Mouse (Mus musculus): Measurements from ENCODE around the gene Il17re.

Il17re gene

DNA sequence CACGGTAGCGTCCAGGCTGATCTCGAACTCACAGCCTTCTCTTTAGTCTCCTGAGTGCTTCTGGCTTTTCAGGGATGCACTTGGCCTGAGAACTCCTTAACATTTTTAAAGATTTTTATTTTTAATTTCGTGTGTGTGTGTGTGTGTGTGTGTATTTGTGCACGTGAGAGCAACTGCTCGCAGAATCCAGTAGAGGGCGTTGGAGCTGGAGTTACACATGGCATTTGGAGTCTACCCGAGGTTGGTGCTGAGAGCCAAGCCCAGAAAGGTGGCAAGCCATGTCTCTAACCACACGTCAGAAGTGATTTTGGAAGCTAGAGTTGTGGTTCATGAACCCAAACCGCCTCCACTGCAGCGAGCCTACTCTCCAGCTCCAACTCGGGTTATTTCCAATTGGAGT is 15.2 kb upstream of the Il17re start:
- no peak for DNase-seq (ENCODE audit: low spot score)

- no peak for DNase-seq (ENCODE audit: low spot score)
Observed at GRCm38 (mm10) chr6:113444207-113444965, 13.9 kb upstream of the Il17re start.

DNA sequence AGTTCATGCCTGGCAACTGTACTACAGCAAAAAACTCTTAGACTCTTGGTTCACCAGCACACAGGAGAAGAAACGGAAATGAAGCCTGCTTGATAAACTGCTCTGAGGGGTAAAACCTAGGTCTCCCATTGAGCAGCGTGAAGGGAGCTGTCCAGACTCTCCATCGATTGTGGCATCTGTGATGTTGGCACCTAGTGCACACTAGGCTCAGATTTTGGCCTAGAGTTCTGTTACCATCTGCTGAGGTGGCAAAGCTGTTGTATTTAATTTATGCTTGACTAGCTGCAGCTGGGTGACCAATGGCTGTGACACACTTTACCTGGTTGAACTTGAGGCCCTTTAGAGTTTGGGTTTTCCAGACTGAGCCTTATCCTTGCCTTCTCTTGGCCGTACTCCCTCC is 10.6 kb upstream of the Il17re start:
- DNase-seq (ENCODE audit: low spot score) = no peak

GRCm38 (mm10) chr6:113451839-113452238 is 6.4 kb upstream of the Il17re start:
- DNase-seq (ENCODE audit: low spot score) = no peak

DNA sequence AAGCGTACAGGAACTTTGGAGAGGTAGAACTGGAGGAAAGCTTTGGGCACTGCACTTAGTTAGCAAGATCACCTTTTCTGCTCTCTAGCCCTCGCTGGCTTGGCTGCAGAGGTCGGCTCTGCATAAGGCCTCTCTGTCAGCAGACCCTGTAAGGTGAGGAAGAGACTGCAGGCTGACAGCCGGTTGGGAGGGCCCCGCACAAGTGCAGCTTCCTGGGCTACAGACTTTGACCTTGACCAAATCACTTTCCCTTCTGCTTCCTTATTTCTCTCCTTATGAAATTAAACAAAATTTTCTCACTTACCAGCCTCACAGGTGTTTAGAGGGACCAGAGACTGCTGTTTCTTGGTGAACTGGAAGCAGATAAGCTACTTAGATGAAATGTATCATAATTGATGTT is 3.3 kb upstream of the Il17re start:
- DNase-seq (ENCODE audit: low spot score) = no peak

- no peak for DNase-seq (ENCODE audit: low spot score)
Observed at GRCm38 (mm10) chr6:113458635-113459034, 351 bp downstream of the Il17re start.

GRCm38 (mm10) chr6:113464040-113464439 is 5.8 kb downstream of the Il17re start:
- no peak for DNase-seq (ENCODE audit: low spot score)

- no peak for DNase-seq (ENCODE audit: low spot score)
Observed at GRCm38 (mm10) chr6:113465602-113466001, 7.3 kb downstream of the Il17re start.

DNA sequence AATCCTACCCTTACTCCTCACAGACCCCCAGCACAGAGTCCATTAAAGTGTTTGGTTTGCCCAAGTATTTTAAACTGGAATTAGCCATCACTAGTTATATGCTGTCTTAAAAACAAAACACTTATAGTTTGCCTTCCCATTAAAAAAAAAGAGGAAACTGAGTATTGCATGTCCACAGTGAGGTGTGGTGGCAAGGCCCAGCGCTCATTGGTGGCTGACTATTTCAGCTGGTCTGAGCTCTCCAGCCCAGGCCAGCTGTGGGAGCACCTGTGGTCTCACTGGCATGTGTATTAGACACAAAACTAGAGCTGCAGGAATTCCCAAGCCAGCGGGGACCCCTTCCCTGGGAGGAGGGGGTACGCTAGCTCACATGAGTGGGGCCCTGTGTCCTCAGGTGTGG is 10.2 kb downstream of the Il17re start:
- DNase-seq (ENCODE audit: low spot score) = no peak

DNA sequence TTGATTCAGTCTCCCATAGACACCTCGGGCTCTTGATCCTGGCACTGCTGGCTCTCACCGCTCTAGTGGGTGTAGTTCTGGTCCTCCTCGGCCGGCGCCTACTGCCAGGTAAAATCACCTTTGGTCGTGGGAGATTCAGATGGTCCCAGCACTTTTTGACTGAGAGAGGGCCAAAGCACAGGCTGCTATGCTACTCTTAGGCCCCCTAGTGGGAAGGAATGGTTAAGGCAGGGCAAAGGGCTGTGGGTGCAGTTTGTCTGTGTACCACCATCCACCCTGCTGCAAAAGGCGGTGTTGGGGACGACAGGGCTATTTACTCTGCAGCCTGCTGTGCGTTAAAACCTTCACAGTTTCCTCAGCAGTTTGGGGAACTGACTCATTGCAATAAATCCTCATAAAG is 10.7 kb downstream of the Il17re start:
- DNase-seq (ENCODE audit: low spot score) = peak; percentile 41

DNA sequence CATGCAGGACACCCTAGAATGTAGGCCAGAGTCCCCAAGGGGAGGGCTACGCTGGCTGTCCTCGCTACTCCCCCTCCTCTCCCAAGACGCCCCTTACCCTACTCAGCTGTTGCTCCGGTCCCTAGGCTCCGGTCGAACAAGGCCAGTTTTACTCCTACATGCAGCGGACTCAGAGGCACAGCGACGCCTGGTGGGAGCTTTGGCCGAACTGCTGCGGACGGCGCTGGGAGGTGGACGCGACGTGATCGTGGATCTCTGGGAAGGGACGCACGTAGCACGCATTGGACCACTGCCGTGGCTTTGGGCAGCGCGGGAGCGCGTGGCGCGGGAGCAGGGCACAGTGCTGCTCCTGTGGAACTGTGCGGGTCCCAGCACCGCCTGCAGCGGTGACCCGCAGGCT is 11.1 kb downstream of the Il17re start:
- DNase-seq (ENCODE audit: low spot score) = peak; percentile 41

- DNase-seq (ENCODE audit: low spot score) = peak; percentile 31
Observed at GRCm38 (mm10) chr6:113471297-113471936, 13.1 kb downstream of the Il17re start, which contains the start of gene Il17rc. Gene Il17rc (plus strand): TSS chr6:113471427.

GRCm38 (mm10) chr6:113472061-113472460 is 13.8 kb downstream of the Il17re start:
- DNase-seq (ENCODE audit: low spot score) = no peak

GRCm38 (mm10) chr6:113473246-113473645 is 15.0 kb downstream of the Il17re start:
- no peak for DNase-seq (ENCODE audit: low spot score)

GRCm38 (mm10) chr6:113473715-113474114 is 15.4 kb downstream of the Il17re start:
- DNase-seq (ENCODE audit: low spot score) = no peak

GRCm38 (mm10) chr6:113477353-113477752 is 19.1 kb downstream of the Il17re start:
- DNase-seq (ENCODE audit: low spot score) = no peak

GRCm38 (mm10) chr6:113478906-113479305 is 20.6 kb downstream of the Il17re start:
- no peak for DNase-seq (ENCODE audit: low spot score)

GRCm38 (mm10) chr6:113480555-113481373 is 22.5 kb downstream of the Il17re start:
- no peak for DNase-seq (ENCODE audit: low spot score)

GRCm38 (mm10) chr6:113482477-113483099 is 24.3 kb downstream of the Il17re start:
- no peak for DNase-seq (ENCODE audit: low spot score)

- DNase-seq (ENCODE audit: low spot score) = peak; percentile 70
Observed at GRCm38 (mm10) chr6:113483100-113483615, 24.9 kb downstream of the Il17re start, which contains the start of gene Creld1. Gene Creld1 (plus strand): TSS chr6:113483297.

- no peak for DNase-seq (ENCODE audit: low spot score)
Observed at GRCm38 (mm10) chr6:113483729-113484128, 25.4 kb downstream of the Il17re start.

GRCm38 (mm10) chr6:113487125-113487576 is 28.9 kb downstream of the Il17re start:
- no peak for DNase-seq (ENCODE audit: low spot score)
